Mouse (Mus musculus) ES-E14 (cell line): ENCODE measurements around the gene Arhgap45. TPM values are rescaled to one million over a fixed set of nuclear protein-coding genes. Genes with fewer than 3 reads are reported as not detected.

ENCODE experiments used
- DNase-seq: peaks from one replicate; pipeline ENCODE4 v3.0.0-alpha.2; 2013; ENCODE audit warnings: low read depth, low spot score
- H3K27ac ChIP-seq: 2 replicates; pipeline ENCODE4 v1.5.1; 2012; ENCODE audit warnings: low read depth, mild to moderate bottlenecking, low read length, moderate library complexity, mixed read lengths; ENCODE audit not compliant: poor library complexity, insufficient read depth, severe bottlenecking
- H3K36me3 ChIP-seq: 2 replicates; pipeline ENCODE4 v1.6.1; 2012; ENCODE audit warnings: mild to moderate bottlenecking, low read length, moderate library complexity, mixed read lengths; ENCODE audit not compliant: control insufficient read depth, poor library complexity, insufficient read depth, severe bottlenecking
- H3K4me1 ChIP-seq, 2 experiments: fragments of 150-350 bp in 1 of 2; sonication (generic) in 1 of 2; 2 replicates each; pipeline ENCODE4 v1.6.1; 2012; ENCODE audit warnings: low read length in 2 of 2, mild to moderate bottlenecking in 1 of 2, mixed read lengths in 1 of 2; ENCODE audit not compliant: control insufficient read depth in 2 of 2, insufficient read depth in 2 of 2, poor library complexity in 1 of 2
- H3K4me3 ChIP-seq, 2 experiments: fragments of 150-350 bp in 1 of 2; sonication (generic) in 1 of 2; 2 replicates each; pipeline ENCODE4 v1.5.1; 2012; ENCODE audit warnings: low read length in 2 of 2, low read depth in 1 of 2, mild to moderate bottlenecking in 1 of 2, mixed read lengths in 1 of 2; ENCODE audit not compliant: insufficient read depth in 1 of 2, poor library complexity in 1 of 2, severe bottlenecking in 1 of 2
- H3K9ac ChIP-seq: 2 replicates; pipeline ENCODE4 v1.6.1; 2012; ENCODE audit warnings: low read depth, mild to moderate bottlenecking, low read length, mixed read lengths; ENCODE audit not compliant: poor library complexity, insufficient read depth, severe bottlenecking
- H3K9me3 ChIP-seq: fragments of 150-350 bp; sonication (generic); 2 replicates; pipeline ENCODE4 v1.6.1; 2012; ENCODE audit warnings: low read depth, mild to moderate bottlenecking, low read length; ENCODE audit not compliant: control insufficient read depth, insufficient read depth
- CHD2 ChIP-seq: IDR thresholded peaks from 2 replicates; pipeline ENCODE4 v1.6.1; 2014; ENCODE audit warnings: mild to moderate bottlenecking, low read depth, low read length, inconsistent platforms
- HCFC1 ChIP-seq: IDR thresholded peaks from 2 replicates; pipeline ENCODE4 v1.6.1; 2012; ENCODE audit warnings: low read length, inconsistent platforms, borderline replicate concordance; ENCODE audit not compliant: insufficient read depth
- MAFK ChIP-seq: IDR thresholded peaks from 2 replicates; pipeline ENCODE4 v1.6.1; 2014; ENCODE audit warnings: mild to moderate bottlenecking, low read depth, low read length, inconsistent platforms; ENCODE audit not compliant: insufficient read depth
- ZC3H11A ChIP-seq: IDR thresholded peaks from 2 replicates; pipeline ENCODE4 v1.6.1; 2012; ENCODE audit warnings: low read depth, mild to moderate bottlenecking, inconsistent platforms, low read length, borderline replicate concordance
- ZNF384 ChIP-seq: IDR thresholded peaks from 2 replicates; pipeline ENCODE4 v1.6.1; 2012; ENCODE audit warnings: low read depth, low read length, inconsistent platforms
- in situ Hi-C, 2 experiments: fragments of 600-800 bp; cut with MboI; formaldehyde crosslinking; loops; one replicate each; pipeline ENCODE4 v1.15.1; 2025; ENCODE audit warnings: low sequenced_read_pairs in 2 of 2, inconsistent platforms in 1 of 2; ENCODE audit not compliant: unreplicated experiment in 2 of 2
- total RNA-seq: library from RNA; depleted of rRNA; stranded (reverse); fragments of 300-350 nt; gene quantifications from 2 replicates; pipeline ENCODE4 v1.2.3, GENCODE M21; 2012

Gene Arhgap45
- total RNA-seq, 1 experiment: 17.0 TPM

- no peak for TF ChIP-seq MAFK
- Histone ChIP-seq H3K36me3 (peaks cover 25% of the 10 kb centered on the region), H3K4me1 (peaks cover 4 to 45% of the 10 kb centered on the region in 2 experiments; a peak in 3 of 4 replicates), H3K9ac (no peak overlapping the region), H3K9me3 (no peaks in the 10 kb centered on the region), H3K27ac (no peak overlapping the region), H3K4me3 (no peak overlapping the region)
- DNase-seq: no peak
- in situ Hi-C loops: loop anchor here in 1 of 2 experiments (25.0 kb wide), 1 partner anchor 133 kb away; the partner anchor contains the start of genes Sbno2 and Stk11
Observed at GRCm38 (mm10) chr10:79979401-79980155, 36.9 kb upstream of the Arhgap45 start.

GRCm38 (mm10) chr10:79983205-79983604, 33.2 kb upstream of the Arhgap45 start:
- Histone ChIP-seq H3K27ac (no peak overlapping the region), H3K4me1 (peaks cover 11 to 31% of the 10 kb centered on the region in 2 experiments), H3K4me3 (peak overlapping the region; percentile 81 to 88), H3K9ac (peak overlapping the region; percentile 94), H3K9me3 (no peaks in the 10 kb centered on the region), H3K36me3 (peaks cover 15% of the 10 kb centered on the region)
- no peak for TF ChIP-seq ZC3H11A
- no peak for TF ChIP-seq HCFC1
- no peak for TF ChIP-seq ZNF384
- TF ChIP-seq MAFK: no peak
- TF ChIP-seq CHD2: no peak
- in situ Hi-C loops: loop anchor here in 1 of 2 experiments (25.0 kb wide), 1 partner anchor 129 kb away; the partner anchor contains the start of genes Sbno2 and Stk11
- DNase-seq: no peak

GRCm38 (mm10) chr10:79983670-79984069, 32.8 kb upstream of the Arhgap45 start:
- TF ChIP-seq CHD2: peak; percentile 92
- peak; percentile 68; the same call in 1 of the 2 replicates for TF ChIP-seq HCFC1
- TF ChIP-seq ZC3H11A: no peak
- Histone ChIP-seq H3K27ac (peak overlapping the region; percentile 91), H3K9ac (peak overlapping the region; percentile 94), H3K9me3 (no peaks in the 10 kb centered on the region), H3K36me3 (peaks cover 11% of the 10 kb centered on the region; the same call in 1 of the 2 replicates), H3K4me3 (peak overlapping the region; percentile 81 to 88), H3K4me1 (peaks cover 11 to 27% of the 10 kb centered on the region in 2 experiments)
- in situ Hi-C loops: loop anchor here in 1 of 2 experiments (25.0 kb wide), 1 partner anchor 129 kb away; the partner anchor contains the start of genes Sbno2 and Stk11
- DNase-seq: no peak

- Histone ChIP-seq H3K9me3 (no peaks in the 10 kb centered on the region), H3K9ac (peak within 1 kb of the TSS; percentile 94), H3K27ac (peak within 1 kb of the TSS; percentile 91), H3K36me3 (peaks cover 5% of the 10 kb centered on the region; the same call in 1 of the 2 replicates), H3K4me3 (peak within 1 kb of the TSS; percentile 88 to 100), H3K4me1 (peaks cover 11 to 24% of the 10 kb centered on the region in 2 experiments)
- TF ChIP-seq ZC3H11A (0 out of 2 replicates have a peak, but pooled peaks have one; percentile 1), CHD2 (no peak), HCFC1 (0 out of 2 replicates have a peak, but pooled peaks have one; percentile 18), ZNF384 (no peak), MAFK (no peak)
- peak; percentile 84 for DNase-seq
- in situ Hi-C loops: loop anchor here in 1 of 2 experiments (25.0 kb wide), 1 partner anchor 128 kb away; the partner anchor contains the start of genes Sbno2 and Stk11
Observed at GRCm38 (mm10) chr10:79984195-79984816, 32.1 kb upstream of the Arhgap45 start, which contains the start of gene Tmem259. TSS of gene Tmem259 (minus strand) at chr10:79984330.
